Mouse (Mus musculus): ENCODE data around the gene Slc28a1.
"Not testable (repeated sequence)": the region's sequence is repeated elsewhere in the genome, so short reads cannot be mapped to it uniquely, and the experiment has no call there.

Slc28a1 gene

GRCm38 (mm10) chr7:81169351-81169750 lies 54.8 kb downstream of the Slc28a1 start:
- no peak for DNase-seq (ENCODE audit: low spot score)

GRCm38 (mm10) chr7:81173931-81174330 lies 59.3 kb downstream of the Slc28a1 start:
- DNase-seq (ENCODE audit: low spot score) = no peak

DNA sequence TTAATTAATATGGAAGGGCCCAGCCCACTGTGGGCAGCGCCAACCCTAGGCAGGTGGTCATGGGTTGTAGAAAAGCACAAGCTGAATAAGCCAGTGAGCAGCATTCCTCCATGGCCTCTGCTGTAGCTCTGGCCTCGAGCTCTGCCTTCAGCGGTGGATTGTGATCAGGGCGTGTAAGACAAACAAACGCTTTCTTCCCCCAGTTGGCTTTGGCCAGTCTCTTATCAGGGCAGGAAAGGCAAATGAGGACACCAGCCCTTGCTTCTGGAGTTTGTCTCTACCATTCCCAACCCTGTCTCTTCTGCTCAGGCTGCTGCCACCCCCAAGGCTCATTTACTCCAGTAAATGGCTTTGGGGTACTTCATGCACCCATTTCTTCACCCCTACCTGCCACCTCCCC lies 60.1 kb downstream of the Slc28a1 start:
- DNase-seq (ENCODE audit: low spot score) = no peak

DNA sequence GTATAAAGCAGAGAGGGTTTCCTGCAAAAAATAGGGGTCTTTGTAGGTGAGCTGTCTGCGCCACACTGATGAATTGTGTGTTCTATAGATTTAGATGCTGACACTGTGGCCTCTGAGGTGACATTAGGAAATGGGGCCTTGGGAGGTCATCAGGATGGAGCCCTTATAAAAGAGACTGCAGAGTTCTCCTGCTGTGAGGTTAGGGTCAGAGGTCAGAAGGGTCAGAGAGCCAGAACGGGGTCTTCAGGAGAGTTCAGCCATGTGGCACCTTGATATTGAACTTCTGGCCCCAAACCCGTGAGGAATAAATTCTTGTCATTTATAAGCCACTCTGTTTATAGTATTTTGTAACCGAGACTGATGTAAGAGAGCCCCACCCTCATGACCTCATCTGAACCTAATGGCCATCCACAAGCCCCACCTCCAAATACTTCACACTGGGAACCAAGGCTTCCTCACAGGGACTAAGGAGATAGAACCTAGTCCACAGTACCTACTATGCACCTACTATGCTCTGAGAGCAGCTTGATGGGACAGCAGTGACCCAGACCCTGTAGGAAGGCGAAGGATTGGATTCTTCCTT lies 61.7 kb downstream of the Slc28a1 start:
- peak; percentile 35 for DNase-seq (ENCODE audit: low spot score)

DNA sequence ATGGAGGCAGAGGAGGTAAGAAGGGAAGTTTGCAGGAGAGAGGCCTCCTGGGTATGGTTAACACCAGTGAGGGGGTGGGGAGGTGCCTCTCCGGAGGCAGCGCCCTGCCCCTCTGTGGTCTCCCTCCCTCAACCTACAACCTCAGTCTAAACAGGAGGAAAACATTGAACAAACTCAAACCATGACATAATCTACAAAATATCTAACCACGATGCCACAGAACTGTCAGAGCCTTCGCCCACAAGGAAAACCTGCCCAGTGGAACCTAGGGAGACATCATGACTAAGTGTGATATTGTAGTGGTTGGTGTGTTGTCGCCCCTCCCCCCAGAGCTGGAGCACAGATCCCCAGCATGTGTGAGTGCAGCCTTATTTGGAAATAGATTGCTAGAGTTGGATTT lies 64.9 kb downstream of the Slc28a1 start:
- no peak for DNase-seq (ENCODE audit: low spot score)

- DNase-seq (ENCODE audit: low spot score) = peak; percentile 31
Observed at GRCm38 (mm10) chr7:81182492-81183175, 68.0 kb downstream of the Slc28a1 start.

GRCm38 (mm10) chr7:81183181-81183580 lies 68.6 kb downstream of the Slc28a1 start:
- DNase-seq (ENCODE audit: low spot score) = no peak

GRCm38 (mm10) chr7:81184136-81184535 lies 69.5 kb downstream of the Slc28a1 start:
- DNase-seq (ENCODE audit: low spot score) = no peak

DNA sequence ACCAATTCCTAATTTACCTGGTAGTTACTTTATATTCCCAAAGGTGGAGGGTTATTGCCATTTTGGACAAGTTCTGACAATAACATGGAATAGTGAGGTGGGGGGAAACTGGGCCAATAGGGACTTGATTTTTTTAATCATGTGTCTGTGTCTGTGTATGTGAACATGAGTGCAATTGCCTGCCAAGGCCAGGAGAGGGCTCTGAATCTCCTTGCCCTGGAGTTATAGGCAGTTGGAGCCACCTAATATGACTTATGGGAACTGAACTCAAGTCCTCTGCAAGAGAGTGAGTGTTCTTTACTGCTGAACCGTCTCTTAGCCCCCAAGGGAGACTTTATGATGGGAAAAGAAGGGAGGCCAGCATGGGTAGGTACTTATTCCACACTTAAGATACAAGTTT lies 70.1 kb downstream of the Slc28a1 start:
- DNase-seq (ENCODE audit: low spot score) = no peak

DNA sequence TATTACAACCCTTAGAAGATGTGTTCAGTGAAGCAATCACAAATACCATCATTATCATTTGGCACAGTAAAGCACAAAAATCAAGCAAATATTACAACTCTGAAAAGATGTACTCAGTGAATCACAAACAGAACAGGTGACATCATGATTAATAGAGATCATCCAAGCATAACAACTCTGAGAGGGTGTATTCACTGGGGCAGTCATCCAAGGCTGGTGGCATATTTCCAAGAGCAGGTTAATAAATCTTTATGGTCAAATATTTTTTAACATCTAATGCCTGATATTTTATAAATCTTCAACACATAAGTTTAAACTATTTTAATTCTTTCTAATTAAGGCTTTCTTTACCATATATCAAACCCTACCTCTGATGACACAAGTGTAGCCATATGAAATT lies 71.4 kb downstream of the Slc28a1 start:
- DNase-seq (ENCODE audit: low spot score) = not testable (repeated sequence)

GRCm38 (mm10) chr7:81189180-81189579 lies 74.6 kb downstream of the Slc28a1 start:
- no peak for DNase-seq (ENCODE audit: low spot score)

DNA sequence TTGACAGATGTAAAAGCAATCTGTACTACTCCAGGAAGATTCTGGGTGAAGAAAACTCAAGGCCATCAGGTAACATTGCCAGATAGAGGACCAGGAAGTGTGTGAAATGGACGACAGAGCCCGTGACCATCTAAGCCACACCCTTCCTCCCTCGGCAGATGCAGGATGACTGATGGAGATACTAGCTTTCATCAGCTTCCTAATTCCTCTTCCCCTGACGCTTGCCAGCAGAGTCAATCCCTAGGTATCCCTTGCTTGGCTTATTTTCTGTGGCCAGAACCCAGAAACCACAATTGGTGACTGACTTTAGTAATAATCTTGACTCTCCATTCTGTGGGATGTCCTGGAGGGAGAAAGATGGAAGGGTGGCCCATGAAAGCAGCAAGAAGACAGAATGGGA lies 80.9 kb downstream of the Slc28a1 start:
- DNase-seq (ENCODE audit: low spot score) = no peak

- DNase-seq (ENCODE audit: low spot score) = no peak
Observed at GRCm38 (mm10) chr7:81196796-81197195, 82.2 kb downstream of the Slc28a1 start.

DNA sequence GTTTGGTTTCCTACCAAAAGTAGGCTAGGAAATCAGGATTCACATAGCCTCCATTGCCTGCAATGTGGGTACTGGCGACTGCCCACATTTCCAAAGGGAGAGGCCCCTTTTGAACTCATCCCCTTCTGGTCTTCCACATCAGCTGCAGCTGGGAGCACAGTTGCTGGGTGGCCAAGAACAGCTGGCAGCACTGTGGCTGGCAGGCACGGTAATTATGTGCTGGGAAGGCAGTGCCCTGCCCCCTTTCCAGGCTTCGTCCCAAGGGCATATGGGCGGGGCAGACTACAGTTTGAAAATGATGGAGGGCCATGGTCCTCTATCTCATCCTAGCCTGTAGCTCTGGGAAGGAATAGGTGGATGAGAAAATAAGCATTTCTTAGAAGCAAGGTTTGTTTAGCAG lies 83.9 kb downstream of the Slc28a1 start:
- no peak for DNase-seq (ENCODE audit: low spot score)

DNA sequence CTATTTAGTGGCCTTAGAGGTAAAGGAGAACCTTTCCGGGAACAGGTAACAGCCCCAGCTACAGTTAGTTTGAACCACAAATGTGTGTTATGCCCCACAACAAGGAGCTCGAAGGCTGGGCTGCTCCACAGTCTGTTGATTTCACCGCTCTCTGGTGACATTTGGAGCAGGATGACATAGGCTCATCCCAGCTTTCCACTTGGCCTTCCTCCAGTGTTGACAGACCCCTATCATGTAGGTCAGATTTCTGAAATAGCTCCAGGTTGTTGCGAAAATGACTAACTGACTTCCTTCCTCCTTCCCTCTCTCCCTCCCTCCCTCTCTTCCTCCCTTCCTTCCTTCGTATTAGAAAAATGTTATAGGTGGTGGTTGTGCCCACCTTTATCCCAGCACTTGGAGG lies 84.5 kb downstream of the Slc28a1 start:
- peak; percentile 38 for DNase-seq (ENCODE audit: low spot score)

DNA sequence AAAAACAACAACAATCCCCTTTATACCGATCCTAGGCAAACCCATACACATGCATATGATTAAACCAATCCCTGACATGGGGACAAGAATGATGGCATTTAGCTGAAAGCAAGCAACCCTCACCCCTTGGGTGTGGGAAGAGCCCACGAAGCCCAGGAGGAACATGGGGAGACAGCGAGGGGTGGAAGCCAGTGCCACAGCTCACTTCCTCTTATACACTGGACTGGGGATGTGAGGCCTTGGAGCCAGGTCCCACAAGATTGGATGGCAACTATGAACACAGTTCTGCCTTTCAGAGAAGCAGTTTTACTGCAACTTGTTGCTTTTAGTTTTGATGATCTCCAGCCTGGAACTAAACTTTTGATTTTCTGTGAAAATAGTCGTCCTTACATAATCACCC lies 85.2 kb downstream of the Slc28a1 start:
- DNase-seq (ENCODE audit: low spot score) = no peak

GRCm38 (mm10) chr7:81202389-81202788 lies 87.8 kb downstream of the Slc28a1 start:
- DNase-seq (ENCODE audit: low spot score) = no peak

DNA sequence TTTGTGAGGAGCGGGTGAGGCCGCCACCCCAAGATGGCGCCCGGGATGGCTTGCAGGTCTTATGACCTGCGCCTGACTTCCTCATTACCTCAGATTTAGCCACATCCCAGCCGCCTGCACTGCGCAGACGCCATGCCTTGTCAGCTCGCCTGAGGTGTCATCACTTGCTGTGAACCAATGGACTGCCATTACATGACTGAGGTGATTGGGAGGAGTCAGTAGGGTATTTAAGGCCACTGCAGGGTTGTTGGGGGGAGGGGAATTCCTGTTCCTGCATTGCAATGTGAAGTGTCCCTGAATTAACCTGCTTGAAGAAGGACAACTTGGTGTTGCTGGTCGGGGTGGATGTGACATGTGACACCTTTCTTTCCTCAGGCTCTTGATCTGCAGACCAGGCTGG lies 89.0 kb downstream of the Slc28a1 start:
- DNase-seq (ENCODE audit: low spot score) = not testable (repeated sequence)

DNA sequence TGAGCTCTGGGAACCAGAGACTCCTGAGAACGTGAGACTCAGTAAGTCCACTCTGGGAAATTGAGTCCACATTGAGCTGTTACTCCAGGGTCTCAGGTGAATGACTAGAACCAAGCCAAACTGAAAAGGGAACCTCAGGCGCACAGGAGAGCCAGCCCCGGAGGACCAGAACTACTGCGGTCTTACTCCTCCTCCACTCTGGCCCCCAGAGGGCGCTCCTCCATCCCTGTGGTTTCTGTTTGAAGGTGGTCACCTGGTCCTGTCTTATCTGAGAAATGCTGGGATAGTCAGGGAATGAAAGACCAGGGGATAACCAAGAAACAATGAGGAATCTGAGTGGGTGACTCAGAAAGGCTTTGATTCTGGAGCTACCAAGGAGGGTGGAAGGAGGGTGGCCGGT lies 94.3 kb downstream of the Slc28a1 start:
- peak; percentile 78 for DNase-seq (ENCODE audit: low spot score)

GRCm38 (mm10) chr7:81209979-81210685 lies 95.5 kb downstream of the Slc28a1 start:
- DNase-seq (ENCODE audit: low spot score) = no peak

DNA sequence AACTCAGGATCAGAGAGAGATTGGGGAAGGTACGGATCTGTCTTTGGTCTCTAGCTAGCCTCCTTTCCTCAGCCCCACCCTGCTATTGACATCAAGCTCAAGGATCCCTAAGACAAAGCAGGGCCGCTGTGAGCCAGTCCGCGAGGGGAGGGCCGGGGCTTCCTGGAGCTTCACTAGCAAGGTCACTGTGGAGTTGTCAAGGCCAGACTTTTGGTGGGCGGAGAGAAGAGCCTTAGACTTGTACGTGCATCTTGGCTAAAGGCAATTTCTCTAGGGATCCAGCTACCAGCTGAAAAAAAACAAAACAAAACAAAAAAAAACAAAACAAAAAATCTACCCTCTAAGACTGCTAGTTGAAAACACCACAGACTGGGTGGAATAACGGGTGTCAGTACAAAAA lies 97.2 kb downstream of the Slc28a1 start:
- DNase-seq (ENCODE audit: low spot score) = no peak

DNA sequence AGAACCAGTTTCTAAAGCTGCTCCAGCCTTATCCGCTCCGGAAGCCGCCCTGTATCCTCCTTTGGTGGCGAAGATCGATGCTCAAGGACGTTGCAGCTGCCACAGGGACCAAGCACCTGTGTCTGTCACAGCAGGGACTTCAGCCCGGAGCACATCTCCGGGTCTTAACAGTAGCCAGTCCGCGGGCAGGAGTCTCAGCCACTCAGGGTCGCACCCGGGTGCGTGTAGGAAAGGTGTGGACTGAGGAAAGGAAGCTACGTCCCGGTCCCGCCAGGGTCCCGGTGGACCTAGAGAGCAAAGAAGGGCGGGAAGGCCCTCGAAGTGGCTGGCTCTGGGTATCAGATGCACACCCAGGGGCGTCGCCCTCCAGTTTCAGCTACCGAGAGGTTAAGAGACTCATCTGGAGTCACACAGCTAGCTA lies 97.7 kb downstream of the Slc28a1 start:
- peak; percentile 63 for DNase-seq (ENCODE audit: low spot score)

GRCm38 (mm10) chr7:81212697-81213346 lies 98.2 kb downstream of the Slc28a1 start:
- DNase-seq (ENCODE audit: low spot score) = peak; percentile 96
